Mouse (Mus musculus): Measurements from ENCODE around the gene Rexo4.
A peak's percentile ranks its signal among the peaks of the same experiment; 100 is the strongest.

The Rexo4 gene

GRCm38 (mm10) chr2:26963923-26964723 lies at the start of gene Rexo4:
Rexo4 (minus strand) TSS chr2:26964386.
- peak; percentile 99 for DNase-seq (ENCODE audit: low read depth)

- peak; percentile 97 for DNase-seq (ENCODE audit: low read depth)
Measured at GRCm38 (mm10) chr2:27009714-27010244, 45.6 kb upstream of the Rexo4 start, which contains the start of gene Cacfd1. Cacfd1 (plus strand) TSS chr2:27009926.

GRCm38 (mm10) chr2:27007701-27008100 lies 43.5 kb upstream of the Rexo4 start:
- DNase-seq (ENCODE audit: low read depth), result no peak

DNA sequence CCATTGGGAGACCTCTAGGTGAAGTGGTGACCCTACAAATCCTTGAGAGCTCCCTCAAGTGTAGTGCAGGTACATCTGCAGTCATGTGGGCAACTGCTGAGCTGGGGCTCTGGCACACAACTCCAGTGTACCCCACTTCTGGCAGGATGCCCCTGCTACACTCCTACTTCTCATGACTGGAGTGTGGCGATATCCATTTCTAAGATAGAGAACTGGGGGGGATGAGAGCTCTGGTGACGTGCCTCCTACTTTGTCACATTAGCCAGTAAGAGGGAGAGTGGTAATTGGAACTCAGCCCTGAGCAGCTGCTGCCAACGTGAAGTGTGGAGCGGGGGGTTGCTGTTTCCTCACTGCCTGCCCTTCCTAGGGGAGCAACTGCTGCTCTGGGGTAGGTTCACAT lies 42.1 kb upstream of the Rexo4 start:
- no peak for DNase-seq (ENCODE audit: low read depth)

DNA sequence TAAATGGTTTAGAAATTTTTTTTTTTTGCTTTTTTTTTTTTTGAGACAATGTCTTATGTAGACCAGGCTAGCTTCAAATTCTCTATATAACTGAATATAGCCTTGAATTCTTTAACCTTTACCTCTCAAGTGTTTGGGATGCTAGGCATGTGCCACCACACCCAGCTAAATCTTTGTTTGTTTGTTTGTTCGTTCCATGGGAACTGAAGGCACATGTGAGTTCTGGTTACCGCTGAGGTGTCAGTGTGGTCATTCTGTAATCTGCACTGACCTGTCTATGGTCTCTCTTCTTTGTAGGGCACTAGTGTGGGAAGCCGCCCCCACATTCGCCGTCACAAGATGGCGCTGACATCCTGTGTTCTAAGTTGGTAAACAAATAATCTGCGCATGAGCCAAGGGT lies 33.8 kb upstream of the Rexo4 start:
- no peak for DNase-seq (ENCODE audit: low read depth)

- DNase-seq (ENCODE audit: low read depth), result peak; percentile 35
Measured at GRCm38 (mm10) chr2:26997498-26997897, 33.3 kb upstream of the Rexo4 start.

DNA sequence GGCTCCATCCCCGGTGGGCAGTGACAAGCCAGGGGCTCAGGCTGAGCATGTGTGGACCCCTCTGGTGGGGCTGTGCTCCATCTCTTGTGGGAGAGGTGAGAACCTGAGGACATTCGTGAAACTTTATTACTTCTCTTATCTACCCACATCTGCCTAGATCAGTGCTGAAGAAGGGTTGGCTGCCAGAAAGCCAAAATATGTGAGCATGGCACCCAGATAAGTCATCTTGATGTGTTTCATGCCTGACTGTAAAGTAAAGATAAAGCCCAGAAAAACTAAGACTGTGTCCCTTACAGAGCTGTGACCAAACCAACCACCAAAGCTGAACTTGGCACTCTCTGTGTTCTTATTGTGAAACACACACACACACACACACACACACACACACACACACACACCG lies 29.8 kb upstream of the Rexo4 start:
- DNase-seq (ENCODE audit: low read depth), result no peak

GRCm38 (mm10) chr2:26984640-26985039 lies 20.5 kb upstream of the Rexo4 start:
- DNase-seq (ENCODE audit: low read depth), result no peak

DNA sequence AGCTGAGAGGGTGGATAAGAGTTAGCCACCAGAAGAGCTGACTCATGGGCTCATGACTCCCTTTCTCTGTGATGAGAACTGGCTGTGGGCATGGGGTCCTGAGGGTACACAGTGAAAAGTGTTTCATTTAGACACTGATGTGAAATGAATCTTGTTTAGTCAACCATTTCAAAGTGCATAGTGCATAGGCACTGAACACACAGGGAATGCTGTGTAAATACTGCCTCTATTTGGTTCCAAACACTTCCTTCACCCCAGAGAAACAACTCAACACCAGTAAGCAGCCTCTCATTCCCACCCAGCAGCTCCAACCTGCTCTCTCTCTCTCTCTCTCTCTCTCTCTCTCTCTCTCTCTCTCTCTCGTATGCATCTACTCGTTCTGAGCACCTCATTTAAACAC lies 20.0 kb upstream of the Rexo4 start:
- DNase-seq (ENCODE audit: low read depth), result no peak

GRCm38 (mm10) chr2:26980361-26980760 lies 16.2 kb upstream of the Rexo4 start:
- no peak for DNase-seq (ENCODE audit: low read depth)

DNA sequence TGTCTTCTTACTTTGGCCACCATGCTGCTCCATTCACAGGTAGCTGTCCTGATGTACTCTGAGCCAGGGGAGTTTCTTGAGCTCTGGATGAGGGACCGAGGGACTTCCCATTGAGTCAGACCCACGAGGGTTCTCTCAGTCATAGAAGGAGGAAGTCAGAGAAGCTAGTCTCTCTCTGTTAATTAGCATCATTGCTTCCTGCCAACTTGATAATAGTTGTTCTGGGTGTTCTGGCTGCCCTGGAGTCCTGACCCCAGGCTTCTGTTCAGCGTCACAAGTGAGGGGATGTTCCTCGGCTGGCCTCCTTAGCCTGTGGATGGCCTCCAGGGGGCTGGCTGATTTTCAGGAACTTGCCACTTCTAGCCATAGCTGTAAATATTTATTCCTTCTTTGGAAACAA lies 9.8 kb upstream of the Rexo4 start:
- peak; percentile 47 for DNase-seq (ENCODE audit: low read depth)

- no peak for DNase-seq (ENCODE audit: low read depth)
Measured at GRCm38 (mm10) chr2:26973116-26973515, 8.9 kb upstream of the Rexo4 start, which contains the start of gene Adamts13. Adamts13 (plus strand) TSS chr2:26973416.

DNA sequence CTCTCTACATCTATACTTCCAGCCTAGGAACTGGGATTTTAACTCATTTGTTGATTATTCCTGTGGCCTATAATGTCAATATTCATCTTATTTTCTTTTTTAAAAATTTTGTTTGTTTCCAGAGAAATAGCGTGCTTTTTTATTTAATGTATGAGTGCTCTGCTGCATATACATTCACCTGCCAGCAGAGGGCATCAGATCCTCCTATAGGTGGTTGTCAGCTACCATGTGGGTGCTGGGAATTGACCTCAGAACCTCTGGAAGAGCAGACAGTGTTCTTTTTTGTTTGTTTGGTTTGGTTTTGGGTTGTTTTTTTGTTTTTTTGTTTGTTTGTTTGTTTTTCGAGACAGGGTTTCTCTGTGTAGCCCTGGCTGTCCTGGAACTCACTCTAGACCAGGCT lies 3.1 kb upstream of the Rexo4 start:
- DNase-seq (ENCODE audit: low read depth), result peak; percentile 42

DNA sequence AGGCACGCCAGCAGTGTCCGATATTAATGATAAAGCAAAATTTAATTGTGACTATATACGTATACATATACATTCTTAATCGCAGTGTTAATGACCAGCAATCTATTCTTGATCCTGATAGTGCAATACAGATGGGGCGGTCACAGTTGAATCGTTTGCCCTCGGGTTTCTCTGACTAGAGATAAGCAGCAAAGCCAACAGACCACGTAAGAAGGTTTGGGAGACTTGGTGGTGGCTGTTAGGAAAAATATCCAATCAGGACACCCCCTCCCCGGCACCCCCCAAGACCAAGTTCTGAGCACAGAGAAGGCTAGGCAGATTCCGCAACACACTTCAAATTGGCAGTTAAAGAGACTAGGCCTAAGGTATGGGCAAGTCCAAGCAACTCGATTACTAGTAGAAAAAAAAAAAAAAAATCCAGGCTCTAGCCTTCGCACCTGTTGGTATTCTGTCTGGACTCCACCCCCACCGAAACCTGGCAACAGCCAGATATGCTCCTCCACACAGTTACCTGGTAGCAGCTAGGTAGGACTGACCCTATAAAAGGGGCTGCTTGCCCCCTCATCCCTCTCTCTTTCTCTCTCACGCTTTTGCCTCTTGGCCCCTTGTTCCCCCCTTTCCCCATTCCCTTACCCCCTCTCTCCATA lies 661 bp upstream of the Rexo4 start:
- DNase-seq (ENCODE audit: low read depth), result no peak

DNA sequence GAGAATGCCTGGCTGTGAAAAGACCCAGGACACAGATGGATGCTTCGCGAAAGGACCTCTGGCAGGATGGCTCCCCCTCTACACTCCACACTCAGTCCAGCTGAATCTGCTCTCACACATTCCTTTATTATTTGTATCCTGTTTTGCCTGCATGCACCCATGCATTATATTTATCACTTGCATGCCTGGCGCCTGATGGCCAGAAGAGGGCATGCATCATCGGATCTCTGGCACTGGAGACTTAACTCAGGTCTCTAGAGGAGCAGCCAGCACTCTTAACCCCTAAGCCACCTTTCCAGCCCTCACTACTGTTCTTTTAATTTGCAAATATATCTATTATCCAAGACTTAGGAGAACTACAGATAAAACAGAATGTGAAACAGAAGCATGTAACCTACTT lies 3.4 kb downstream of the Rexo4 start:
- no peak for DNase-seq (ENCODE audit: low read depth)

GRCm38 (mm10) chr2:26957488-26957859 lies 6.7 kb downstream of the Rexo4 start:
- DNase-seq (ENCODE audit: low read depth), result no peak

- no peak for DNase-seq (ENCODE audit: low read depth)
Measured at GRCm38 (mm10) chr2:26956811-26957487, 7.2 kb downstream of the Rexo4 start.

DNA sequence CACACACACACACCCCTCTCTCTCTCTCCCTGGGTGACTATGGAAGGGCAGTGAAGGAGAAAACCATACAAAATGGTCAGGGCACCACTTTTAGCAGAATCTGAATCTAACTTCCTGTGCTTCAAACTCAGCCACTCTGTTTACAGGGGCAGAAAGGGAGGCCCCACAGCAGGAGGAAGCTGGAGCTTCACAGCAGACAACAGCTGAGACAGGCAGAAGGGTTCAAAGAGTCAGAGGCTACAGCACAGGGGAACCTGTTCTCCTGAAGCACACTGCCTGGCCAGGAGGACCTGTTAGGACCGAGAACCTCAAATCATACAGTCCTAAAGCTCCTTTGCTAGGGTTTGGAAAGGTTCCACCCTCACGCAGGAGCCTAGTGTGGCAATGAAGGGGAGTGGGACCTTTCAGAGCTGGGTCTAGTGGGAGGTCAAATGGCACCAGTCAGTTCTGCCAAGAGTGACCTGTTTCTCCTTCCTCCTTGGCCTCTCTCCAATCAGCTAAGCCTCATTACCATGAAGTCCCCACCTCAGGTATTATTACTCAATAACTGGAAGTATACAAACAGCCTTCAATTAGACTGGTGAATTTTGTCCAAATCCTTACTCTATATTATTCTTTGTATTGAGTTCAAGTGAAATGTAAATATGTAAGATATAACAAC lies 9.3 kb downstream of the Rexo4 start:
- DNase-seq (ENCODE audit: low read depth), result no peak

DNA sequence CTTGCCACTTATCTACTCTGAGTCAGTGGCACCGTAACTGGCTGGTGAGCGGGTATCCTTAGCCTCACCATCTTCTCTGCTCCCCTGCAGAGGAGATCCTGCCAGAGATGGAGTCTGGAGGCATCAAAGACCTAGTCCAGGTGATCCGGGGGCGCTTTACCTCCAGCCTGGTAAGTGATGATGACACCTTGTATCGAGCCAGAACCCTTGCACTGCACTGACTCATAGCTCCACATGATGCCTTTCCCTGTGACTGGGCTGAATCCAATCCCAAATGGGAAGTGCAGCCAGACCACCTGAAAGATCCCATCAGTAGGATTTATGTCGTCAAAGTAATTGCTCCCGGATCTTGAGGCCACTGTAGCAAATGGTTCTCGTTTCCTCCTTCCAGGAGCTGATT lies 11.3 kb downstream of the Rexo4 start:
- DNase-seq (ENCODE audit: low read depth), result no peak

- DNase-seq (ENCODE audit: low read depth), result no peak
Measured at GRCm38 (mm10) chr2:26952193-26952592, 12.0 kb downstream of the Rexo4 start.

DNA sequence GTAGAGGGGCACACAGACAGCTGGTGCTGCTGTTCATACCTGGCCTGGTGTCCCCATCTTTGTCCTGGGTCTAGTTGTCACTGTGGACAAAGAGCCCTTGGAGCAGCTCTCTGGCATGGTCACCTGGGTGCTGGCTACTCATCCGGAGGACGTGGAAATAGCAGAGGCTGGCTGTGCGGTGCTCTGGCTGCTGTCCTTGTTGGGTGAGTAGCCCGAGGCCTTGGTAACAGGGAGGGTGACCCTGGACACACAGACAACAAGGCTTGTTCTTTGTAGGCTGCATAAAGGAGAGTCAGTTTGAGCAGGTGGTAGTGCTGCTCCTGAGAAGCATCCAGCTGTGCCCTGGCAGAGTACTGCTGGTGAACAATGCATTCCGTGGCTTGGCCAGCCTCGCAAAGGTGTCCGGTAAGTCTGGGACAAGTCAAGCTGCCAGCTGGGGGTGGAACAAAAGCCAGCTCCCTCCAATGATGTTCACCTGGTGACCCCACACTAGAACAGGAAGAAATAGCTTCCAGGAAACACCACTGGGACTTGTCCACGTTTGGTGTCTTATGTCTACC lies 12.8 kb downstream of the Rexo4 start:
- no peak for DNase-seq (ENCODE audit: low read depth)

GRCm38 (mm10) chr2:26950411-26950810 lies 13.8 kb downstream of the Rexo4 start:
- DNase-seq (ENCODE audit: low read depth), result no peak
